Mouse (Mus musculus) cerebellum, postnatal 25 days (tissue): ENCODE data around the gene Msh5.
"Not testable (repeated sequence)": the region's sequence is repeated elsewhere in the genome, so short reads cannot be mapped to it uniquely, and the experiment has no call there.

Source experiments
- DNase-seq, 2 experiments: peaks; one replicate each; pipeline ENCODE4 v3.0.0; 2021; ENCODE audit warnings: mixed read lengths in 2 of 2

Msh5 gene

DNA sequence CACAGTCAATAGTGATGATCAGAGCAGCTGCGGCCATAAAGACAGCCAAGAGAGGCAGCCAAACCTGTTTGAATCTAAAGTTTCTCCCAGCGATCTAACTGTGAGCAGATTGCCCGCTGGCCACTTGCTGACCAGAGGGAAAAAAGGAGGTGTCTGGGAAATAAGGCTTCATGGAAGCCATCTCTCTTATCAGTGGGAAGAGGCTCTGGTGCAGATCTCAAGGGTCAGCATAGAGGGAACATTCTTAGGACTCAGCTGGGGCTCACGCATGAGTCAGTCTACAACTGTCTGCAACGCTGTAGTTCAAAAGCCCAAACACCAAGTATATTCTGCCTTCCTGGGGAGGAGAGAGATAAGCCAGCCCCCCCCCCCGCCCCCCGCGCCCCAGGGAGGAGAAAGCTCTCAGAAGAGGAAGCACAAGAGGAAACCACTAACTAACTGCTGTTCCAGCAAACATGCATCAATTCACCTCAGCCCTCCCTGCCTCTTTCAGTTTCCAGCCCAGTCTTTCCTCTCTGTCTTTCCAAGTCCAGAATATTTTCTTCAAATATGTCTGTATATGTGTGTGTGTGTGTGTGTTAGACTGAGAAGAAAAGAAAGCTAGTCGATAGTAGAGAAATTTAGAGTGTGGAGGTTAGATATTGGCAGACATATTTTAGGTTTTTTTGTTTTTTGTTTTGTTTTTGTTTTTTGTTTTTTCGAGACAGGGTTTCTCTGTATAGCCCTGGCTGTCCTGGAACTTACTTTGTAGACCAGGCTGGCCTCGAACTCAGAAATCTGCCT lies 1.8 kb upstream of the Msh5 start:
- DNase-seq = no peak

GRCm38 (mm10) chr17:35047688-35048087 lies 1.1 kb upstream of the Msh5 start:
- no peak for DNase-seq

- DNase-seq = no peak
These were observed 501 bp downstream of the Msh5 start for GRCm38 (mm10) chr17:35045807-35046680.

DNA sequence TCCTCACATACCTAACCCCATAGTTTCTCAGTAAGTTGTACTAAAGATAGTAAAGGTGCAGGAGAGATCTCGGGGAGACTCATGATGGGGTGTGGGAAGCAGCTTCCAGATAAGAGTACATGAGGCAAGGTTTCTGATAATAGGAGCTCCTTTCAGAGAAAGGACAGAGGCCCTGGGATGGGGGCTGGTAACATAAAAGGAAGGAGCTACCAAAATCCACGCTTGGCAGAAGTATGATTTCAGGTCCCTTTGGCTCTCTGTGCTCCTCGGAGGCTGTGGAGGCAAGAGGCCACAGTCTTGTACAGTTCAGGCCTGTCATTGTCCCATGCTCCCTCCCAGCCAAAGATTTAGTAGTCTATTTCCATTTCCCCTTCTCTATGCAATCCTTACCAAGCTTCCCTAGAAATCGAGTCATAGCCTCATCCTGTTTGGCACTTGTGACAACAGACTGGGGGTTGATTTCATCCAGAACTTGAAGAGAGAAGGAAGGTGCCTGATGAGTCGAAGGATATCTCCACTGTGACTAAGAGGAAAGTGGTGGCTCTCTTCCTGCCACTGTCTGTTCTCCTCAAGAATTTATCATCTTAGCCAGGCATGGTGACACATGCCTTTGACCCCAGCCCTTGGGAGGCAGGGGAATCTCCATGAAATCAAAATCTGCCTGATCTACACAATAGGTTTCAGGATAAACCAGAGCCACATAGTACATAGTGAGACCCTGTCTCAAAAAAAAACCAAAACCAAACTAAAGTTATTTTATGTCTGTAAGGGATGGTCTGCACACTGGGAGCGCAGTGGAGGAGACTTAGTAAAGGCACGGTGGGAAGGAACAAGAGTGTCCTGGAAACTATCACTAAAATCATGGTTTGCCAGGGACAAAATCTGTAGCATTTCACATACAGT lies 1.4 kb downstream of the Msh5 start:
- DNase-seq = no peak

DNA sequence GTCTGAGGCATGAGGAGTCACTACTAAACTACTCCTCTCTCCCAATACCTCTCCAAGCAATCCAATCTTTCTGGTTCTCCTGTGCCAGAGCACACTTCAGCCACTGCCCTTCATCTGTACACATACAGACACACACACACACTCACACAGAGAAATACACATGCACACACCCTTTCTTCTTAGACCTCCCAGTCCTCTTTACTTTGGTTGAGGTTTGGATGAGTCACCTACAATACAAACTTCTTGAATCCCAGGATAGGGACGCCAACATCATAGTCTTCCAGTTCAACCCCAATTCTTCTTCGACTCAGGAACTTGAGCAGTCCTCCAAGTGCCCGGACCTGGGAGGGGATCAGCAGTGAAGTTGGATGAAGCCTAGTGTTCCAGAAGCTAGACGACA lies 2.8 kb downstream of the Msh5 start:
- DNase-seq = no peak

DNA sequence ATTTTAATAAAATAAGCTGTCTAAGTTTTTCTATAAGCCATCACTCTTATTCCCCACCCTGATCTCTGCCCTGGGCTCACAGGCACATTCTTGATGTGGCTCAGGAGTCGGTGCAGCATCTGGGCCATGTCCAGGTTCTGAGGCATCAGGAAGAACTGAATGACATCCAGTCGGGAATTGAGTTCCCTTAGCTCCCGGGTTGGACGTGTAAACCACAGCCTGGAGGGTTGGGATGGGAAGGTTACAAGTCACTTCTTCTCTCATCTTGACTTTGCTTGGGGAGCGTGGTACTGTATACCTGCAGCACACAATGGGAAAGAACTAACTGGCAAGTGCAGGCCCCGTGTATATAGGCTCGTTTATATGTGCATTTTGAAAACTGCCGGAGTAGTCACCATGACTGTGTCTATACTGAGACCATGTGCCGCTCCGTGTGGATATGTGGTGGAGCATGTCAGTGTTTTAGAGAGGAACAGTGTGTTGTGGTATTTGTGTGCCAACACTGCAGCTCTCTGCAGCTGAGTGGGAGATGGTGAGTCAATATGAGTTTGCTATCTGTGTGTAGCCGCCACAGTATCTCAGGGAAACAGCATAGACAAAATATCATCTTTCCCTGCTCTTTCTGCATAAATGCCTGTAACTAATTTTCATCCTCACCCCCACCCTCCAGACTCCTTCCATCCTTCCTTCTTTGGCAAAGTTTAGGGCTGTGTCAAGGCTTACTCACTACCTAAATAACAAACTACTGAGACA lies 7.2 kb downstream of the Msh5 start:
- no peak for DNase-seq

DNA sequence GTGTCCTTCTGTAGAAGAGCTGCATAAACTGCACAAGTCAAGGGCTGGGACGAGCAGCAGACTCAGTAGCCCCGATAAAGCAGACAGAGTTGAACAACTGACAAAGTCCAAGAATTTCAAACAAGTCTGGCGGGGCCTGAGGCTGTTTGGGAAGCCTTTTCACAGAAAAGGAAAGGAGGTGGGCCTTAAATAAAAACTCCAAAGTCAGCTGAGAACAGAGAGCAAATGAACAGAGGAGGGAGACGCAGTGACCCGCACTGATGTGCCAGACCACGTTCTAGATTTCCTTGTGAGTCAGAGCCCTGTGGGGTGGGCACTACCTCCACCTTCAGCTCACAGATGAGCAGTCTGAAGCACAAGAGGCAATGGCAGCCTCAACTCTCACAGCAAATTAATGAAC lies 11.6 kb downstream of the Msh5 start:
- no peak for DNase-seq

DNA sequence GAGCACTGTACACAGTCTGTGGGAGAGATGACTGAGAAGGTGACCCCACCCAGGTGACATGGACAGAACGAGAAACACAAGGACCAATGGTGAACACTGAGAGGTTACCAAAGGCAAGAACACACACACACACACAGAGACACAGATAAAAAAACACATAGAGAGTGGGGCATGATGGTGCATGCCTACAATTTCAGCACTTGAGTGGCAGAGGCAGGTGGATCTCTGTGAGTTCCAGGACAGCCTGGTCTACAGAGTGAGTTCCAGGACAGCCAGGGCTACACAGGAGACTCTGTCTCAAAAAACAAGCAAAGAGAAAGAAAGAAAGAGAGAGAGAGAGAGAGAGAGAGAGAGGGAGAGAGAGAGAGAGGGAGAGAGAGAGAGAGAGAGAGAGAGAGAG lies 12.8 kb downstream of the Msh5 start:
- not testable (repeated sequence) for DNase-seq

GRCm38 (mm10) chr17:35032323-35032870 lies 14.1 kb downstream of the Msh5 start:
- DNase-seq = no peak

GRCm38 (mm10) chr17:35031880-35032279 lies 14.7 kb downstream of the Msh5 start:
- DNase-seq = no peak

DNA sequence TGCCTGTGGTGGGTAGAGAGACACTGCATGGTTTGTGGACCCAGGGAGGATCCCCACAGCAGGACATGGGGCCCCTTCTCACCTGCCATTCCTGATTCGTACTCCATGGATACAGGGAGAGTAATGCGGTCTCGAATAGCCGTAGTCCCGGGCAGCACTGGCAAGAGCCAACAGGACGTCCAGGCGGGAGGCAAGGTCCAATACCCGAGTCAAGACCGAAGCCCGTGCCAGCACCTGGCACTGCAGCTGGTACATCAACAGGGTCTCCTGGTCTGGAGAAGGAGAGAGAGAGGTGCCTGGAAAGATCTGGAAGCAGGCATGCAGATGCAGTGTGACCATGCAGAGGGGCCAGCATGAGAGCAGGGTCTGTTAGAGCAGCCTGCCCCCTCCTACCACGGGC lies 15.3 kb downstream of the Msh5 start:
- DNase-seq = no peak

- peak in 1 of 2 experiments; percentile 41 for DNase-seq
These were observed 16.6 kb downstream of the Msh5 start for GRCm38 (mm10) chr17:35029691-35030532.

DNA sequence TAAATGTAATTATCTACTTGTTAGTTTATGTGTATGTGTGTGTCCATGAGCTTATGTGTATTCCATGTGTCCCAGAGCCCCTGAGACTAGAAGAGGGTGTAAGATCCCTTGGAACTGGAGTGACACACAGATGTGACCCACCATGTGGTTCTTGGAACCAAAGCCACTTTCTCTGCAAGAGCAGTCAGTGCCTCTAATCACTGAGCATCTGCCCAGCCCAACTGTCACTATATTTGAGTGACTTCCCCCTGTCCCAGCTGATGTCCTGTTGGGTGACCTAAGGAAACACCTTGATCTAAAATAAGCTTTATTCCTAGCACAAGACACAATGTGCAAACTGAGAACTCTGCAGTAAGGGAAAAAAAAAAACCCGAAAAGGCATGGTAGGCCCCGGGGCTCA lies 18.2 kb downstream of the Msh5 start:
- no peak for DNase-seq

GRCm38 (mm10) chr17:35027277-35028068 lies 19.1 kb downstream of the Msh5 start, which contains the start of gene Sapcd1:
Sapcd1 (minus strand) TSS chr17:35028016.
- peak; percentile 43 to 60 for DNase-seq

DNA sequence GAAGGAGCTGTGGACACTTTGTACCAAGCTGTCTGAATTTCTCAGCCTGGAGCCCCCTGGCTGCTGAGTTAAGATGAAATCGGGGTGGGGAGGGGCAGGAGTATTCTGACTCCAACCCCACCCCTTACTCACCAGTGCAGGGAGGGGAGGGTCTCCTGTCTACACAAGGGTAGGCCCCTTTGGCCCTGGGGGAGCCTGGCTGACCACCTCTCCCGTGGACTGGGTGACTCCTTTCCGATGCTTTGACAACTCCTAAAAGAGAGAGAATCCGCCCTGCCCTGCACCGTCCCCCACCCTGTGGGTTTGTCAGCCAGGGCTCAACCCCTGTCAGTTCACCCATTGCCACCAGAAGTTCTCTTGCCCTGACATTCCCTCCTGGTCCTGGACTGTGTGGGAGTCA lies 20.3 kb downstream of the Msh5 start:
- DNase-seq = peak in 1 of 2 experiments; percentile 11

DNA sequence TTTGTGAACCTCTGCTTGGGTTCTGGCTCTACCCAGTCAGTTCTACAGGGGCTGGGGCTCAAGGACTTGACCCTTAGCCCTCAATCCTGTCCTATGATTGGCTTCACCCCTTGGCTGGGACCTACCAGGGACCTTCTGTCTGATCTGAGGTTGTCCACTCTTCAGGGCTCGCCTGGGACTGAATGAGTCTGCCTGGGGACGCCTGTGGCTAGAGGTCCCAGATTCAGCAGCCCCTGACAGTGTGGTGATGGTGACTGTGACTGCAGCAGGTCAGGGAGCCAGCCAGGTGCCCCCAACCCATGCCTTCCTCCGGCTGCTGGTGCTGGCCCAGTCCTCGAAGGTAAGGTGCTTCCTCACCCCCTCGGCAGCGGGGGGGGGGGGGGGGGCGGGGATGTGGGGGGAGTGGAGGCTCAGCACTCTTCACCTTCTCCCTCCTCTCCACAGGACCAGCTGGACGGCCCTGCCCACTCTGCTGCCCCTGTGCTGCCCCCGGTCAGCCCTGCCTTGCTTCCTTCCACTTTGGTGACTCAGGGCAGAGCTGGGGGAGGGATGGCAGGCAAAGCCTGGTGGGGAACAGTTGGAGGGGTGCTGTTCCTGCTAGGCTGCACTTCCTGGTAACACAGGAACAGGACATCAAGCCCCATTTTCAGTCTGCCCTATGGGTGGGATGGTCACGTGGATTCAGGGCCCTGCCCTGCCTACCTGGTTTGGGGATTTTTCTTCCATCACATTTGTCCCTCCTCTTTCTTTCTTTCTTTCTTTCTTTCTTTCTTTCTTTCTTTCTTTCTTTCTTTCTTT lies 21.7 kb downstream of the Msh5 start:
- peak in 1 of 2 experiments; percentile 13 for DNase-seq

GRCm38 (mm10) chr17:35024261-35024660 lies 22.3 kb downstream of the Msh5 start:
- peak; percentile 9 to 13 for DNase-seq

GRCm38 (mm10) chr17:35023756-35024155 lies 22.8 kb downstream of the Msh5 start:
- peak in 1 of 2 experiments; percentile 2 for DNase-seq

DNA sequence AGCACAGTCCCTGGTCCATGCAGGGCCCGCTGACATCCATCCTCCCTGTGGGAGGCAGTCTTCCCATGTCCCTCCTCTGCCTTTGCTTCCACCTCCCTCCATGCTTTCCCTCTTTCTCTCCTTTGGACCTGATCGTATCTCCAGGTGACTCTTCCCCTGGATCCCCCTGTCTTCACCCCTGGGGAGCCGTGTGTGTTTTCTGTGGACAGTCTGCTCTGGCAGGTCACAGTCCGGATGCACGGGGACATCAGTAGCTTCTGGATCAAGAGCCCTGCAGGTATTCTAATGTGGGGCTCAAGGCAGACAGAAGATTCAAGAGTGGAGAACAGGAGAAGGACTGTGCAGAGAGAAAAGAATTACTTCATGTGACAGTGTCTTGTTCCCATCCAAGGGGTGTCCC lies 23.3 kb downstream of the Msh5 start:
- DNase-seq = peak in 1 of 2 experiments; percentile 5
